Mouse (Mus musculus): ENCODE results near the gene Jkamp.

- TF ChIP-seq CTCF (conservative IDR thresholded peaks at IDR 0.05; ENCODE audit: low read length): no peak
- TF ChIP-seq NANOG (IDR thresholded peaks at IDR 0.05; ENCODE audit: borderline replicate concordance, low read length): no peak
- TF ChIP-seq POU5F1 (IDR thresholded peaks at IDR 0.05; ENCODE audit: borderline replicate concordance, low read length): no peak
Measured at GRCm38 (mm10) chr12:72050821-72051220, 34.6 kb upstream of the Jkamp start.

Measured in E14TG2a.4 (cell line).